Mouse (Mus musculus) cerebellum, postnatal 36 days (tissue): Measurements from ENCODE around the gene Klra5.
"Not testable (repeated sequence)": the region's sequence is repeated elsewhere in the genome, so short reads cannot be mapped to it uniquely, and the experiment has no call there.

Experiments
- DNase-seq, 2 experiments: peaks; one replicate each; pipeline ENCODE4 v3.0.0; 2021 to 2022; ENCODE audit warnings: mixed read lengths in 2 of 2

The Klra5 gene

GRCm38 (mm10) chr6:129917476-129917946 lies at the start of gene Klra5:
Klra5 (minus strand) TSS chr6:129917650.
- not testable (repeated sequence) for DNase-seq

GRCm38 (mm10) chr6:129916996-129917395 lies 454 bp downstream of the Klra5 start:
- DNase-seq, result no peak

GRCm38 (mm10) chr6:129882525-129882924 lies 34.9 kb downstream of the Klra5 start:
- no peak for DNase-seq

GRCm38 (mm10) chr6:129876549-129876948 lies 40.9 kb downstream of the Klra5 start, which contains the start of gene Klra17:
Klra17 (minus strand) TSS chr6:129876672.
- no peak for DNase-seq

- not testable (repeated sequence) for DNase-seq
Observed at GRCm38 (mm10) chr6:129862349-129862748, 55.1 kb downstream of the Klra5 start, which contains the start of gene Gm17631. Gm17631 (plus strand) TSS chr6:129862649.
